Mouse (Mus musculus): ENCODE data around the gene Cracr2a.
A peak's percentile ranks its signal among the peaks of the same experiment; 100 is the strongest.

Gene Cracr2a

GRCm38 (mm10) chr6:127565951-127566732 lies 5.0 kb downstream of the Cracr2a start:
- DNase-seq (ENCODE audit: low spot score), result no peak

GRCm38 (mm10) chr6:127571849-127572550 lies 10.9 kb downstream of the Cracr2a start:
- no peak for DNase-seq (ENCODE audit: low spot score)

- DNase-seq (ENCODE audit: low spot score), result no peak
Measured at GRCm38 (mm10) chr6:127573779-127574463, 12.8 kb downstream of the Cracr2a start.

GRCm38 (mm10) chr6:127575194-127575593 lies 14.1 kb downstream of the Cracr2a start:
- no peak for DNase-seq (ENCODE audit: low spot score)

- DNase-seq (ENCODE audit: low spot score), result no peak
Measured at GRCm38 (mm10) chr6:127577688-127578087, 16.6 kb downstream of the Cracr2a start.

GRCm38 (mm10) chr6:127578316-127578715 lies 17.2 kb downstream of the Cracr2a start:
- no peak for DNase-seq (ENCODE audit: low spot score)

GRCm38 (mm10) chr6:127578810-127579209 lies 17.7 kb downstream of the Cracr2a start:
- no peak for DNase-seq (ENCODE audit: low spot score)

- DNase-seq (ENCODE audit: low spot score), result no peak
Measured at GRCm38 (mm10) chr6:127581915-127582314, 20.8 kb downstream of the Cracr2a start.

GRCm38 (mm10) chr6:127582391-127583176 lies 21.4 kb downstream of the Cracr2a start:
- DNase-seq (ENCODE audit: low spot score), result peak; percentile 71

GRCm38 (mm10) chr6:127591467-127591866 lies 30.3 kb downstream of the Cracr2a start:
- no peak for DNase-seq (ENCODE audit: low spot score)

GRCm38 (mm10) chr6:127593487-127593886 lies 32.3 kb downstream of the Cracr2a start:
- DNase-seq (ENCODE audit: low spot score), result no peak

GRCm38 (mm10) chr6:127599280-127599679 lies 38.1 kb downstream of the Cracr2a start:
- DNase-seq (ENCODE audit: low spot score), result no peak

- DNase-seq (ENCODE audit: low spot score), result no peak
Measured at GRCm38 (mm10) chr6:127605067-127606025, 44.2 kb downstream of the Cracr2a start.

GRCm38 (mm10) chr6:127609673-127610072 lies 48.5 kb downstream of the Cracr2a start:
- no peak for DNase-seq (ENCODE audit: low spot score)

- no peak for DNase-seq (ENCODE audit: low spot score)
Measured at GRCm38 (mm10) chr6:127611216-127611615, 50.1 kb downstream of the Cracr2a start.

GRCm38 (mm10) chr6:127614083-127614984 lies 53.2 kb downstream of the Cracr2a start:
- no peak for DNase-seq (ENCODE audit: low spot score)

GRCm38 (mm10) chr6:127616623-127617022 lies 55.5 kb downstream of the Cracr2a start:
- DNase-seq (ENCODE audit: low spot score), result no peak

- DNase-seq (ENCODE audit: low spot score), result peak; percentile 33
Measured at GRCm38 (mm10) chr6:127617258-127618025, 56.3 kb downstream of the Cracr2a start.

- DNase-seq (ENCODE audit: low spot score), result no peak
Measured at GRCm38 (mm10) chr6:127618686-127619085, 57.5 kb downstream of the Cracr2a start.
